Mouse (Mus musculus) skeletal muscle tissue, adult 2 months (tissue): ENCODE measurements around the gene 9930021J03Rik.

Source experiments
- DNase-seq: peaks from one replicate; pipeline ENCODE4 v3.0.0-alpha.2; 2012; ENCODE audit warnings: low read depth, low spot score

9930021J03Rik gene

GRCm38 (mm10) chr19:29805917-29806785, at the start of gene 9930021J03Rik:
9930021J03Rik (minus strand) TSS chr19:29805989.
- peak; percentile 99 for DNase-seq

GRCm38 (mm10) chr19:29853711-29854110, 47.9 kb upstream of the 9930021J03Rik start:
- no peak for DNase-seq

DNA sequence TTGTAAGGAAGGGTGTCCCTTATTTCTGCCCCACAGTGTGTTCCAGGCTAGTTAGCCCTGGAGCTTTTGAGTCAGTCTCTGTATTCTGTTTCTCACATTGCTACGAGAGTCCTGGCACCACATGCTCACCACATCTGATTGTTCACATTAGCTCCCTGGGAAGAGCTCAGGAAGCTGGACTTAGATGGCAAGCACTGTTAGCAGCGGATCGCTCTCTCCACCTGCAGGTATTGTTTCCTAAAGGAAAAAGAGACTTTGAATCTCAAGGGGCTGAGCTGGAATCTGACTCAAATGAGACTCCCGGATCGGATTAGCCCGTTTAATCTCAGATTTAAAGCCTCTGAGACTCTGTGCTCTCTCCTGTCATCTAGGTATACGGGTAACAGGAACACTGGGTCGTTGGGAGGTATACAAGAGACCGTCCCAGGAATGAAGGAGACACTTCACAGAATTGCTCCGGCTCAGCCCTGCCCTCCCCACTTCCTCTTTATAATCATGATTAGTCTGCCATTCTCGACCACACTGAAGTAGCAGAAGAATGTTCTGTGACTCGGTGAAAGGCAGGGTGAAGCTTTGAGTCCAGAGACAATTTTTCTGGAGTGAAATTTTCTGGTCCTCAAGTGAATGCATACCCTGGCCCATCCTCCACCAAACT, 45.4 kb upstream of the 9930021J03Rik start:
- no peak for DNase-seq

GRCm38 (mm10) chr19:29849924-29850551, 44.2 kb upstream of the 9930021J03Rik start:
- no peak for DNase-seq

- DNase-seq = no peak
Measured at GRCm38 (mm10) chr19:29844036-29844661, 38.4 kb upstream of the 9930021J03Rik start.

DNA sequence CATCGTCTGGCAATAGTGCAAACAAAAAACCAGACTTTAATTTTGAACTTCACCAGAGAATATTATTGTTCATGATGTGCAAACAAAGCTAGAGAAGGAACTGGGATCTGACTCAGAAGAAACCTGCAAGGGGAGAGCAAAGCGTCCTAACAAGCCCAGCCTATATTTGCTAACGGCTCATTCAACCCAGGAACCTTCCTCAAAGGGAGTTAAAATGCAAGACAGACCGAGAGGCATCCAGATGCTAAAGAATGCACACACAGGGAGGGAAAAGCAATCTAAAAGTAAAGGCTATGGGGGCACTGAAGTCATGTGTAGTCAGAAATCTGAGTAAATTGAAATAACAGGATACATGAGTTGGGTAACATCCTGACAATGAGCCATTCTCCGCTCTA, 37.8 kb upstream of the 9930021J03Rik start:
- no peak for DNase-seq

DNA sequence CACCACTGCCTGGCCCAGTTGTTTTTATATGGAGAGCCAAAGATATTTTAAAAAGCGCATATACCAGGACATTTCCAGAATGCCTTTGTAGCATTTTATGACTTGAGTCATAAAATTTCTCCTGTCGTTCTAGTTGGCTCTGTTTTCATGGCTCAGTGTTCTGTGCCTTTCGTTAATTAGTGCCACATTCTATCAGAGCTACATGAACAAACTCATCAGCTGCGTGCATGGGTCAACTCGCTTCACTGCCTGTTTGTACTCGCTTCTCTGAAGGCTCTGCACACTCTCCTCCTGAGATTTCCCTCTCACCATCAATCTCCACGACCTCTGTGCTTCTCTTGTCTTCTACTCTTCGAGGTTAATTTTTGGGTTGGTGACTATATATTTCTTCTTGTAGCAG, 37.2 kb upstream of the 9930021J03Rik start:
- DNase-seq = no peak

DNA sequence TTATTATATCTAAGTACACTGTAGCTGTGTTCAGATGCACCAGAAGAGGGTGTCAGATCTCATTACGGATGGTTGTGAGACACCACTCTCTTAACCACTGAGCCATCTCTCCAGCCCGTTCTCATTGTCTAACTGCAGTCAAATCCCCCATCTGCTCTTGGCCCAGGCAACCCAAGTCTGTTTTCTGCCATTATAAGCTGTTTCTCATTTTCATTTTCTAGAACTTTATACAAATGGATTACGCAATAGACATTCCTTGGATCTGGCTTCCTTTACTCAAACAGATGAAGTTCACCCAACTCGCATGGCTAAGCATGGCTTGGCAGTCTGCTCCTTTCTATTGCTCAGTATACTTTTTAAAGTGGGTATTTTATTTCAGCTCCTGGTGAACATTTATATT, 34.9 kb upstream of the 9930021J03Rik start:
- DNase-seq = peak; percentile 58

DNA sequence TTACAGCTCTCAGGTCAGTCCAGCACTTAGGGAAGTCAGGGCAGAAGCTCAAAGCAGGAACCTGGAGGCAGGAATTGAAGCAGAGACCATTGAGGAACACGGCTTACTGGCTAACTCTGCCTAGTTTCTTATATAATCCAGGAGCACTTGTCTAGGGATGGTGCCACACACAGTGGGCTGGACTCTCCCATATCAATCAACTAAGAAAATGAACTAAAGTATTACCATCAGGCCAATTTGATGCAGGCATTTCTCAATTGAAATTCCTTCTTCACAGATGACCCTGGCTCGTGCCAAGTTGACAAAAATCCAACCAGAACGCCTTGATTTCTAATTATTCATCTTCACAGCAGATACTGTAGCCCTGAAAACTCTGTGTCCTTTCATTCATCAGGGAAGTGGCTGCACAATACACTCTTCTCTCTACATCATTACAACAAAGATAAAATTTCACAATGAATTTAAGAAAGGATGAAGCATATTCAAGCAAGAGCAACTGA, 32.9 kb upstream of the 9930021J03Rik start:
- peak; percentile 13 for DNase-seq

DNA sequence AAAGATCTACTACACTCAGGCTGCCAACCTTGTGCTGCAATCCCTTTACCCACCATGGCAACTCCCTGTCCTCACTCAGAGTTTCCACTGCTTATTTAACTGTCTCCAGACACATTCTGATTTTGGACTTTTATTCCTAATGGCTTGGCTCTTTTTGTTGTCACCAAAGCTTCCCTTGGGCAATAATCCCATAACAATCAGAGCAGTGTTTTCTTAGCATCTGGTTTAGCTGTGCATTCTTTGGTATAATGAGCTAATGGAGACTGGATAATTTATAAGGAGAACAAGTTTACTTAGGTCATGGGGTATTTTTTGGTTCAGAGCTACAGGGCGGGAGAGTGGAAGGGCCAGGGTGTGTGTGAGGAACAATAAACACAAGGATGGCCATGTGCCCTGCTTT, 32.4 kb upstream of the 9930021J03Rik start:
- no peak for DNase-seq

- DNase-seq = no peak
Measured at GRCm38 (mm10) chr19:29835364-29836034, 29.7 kb upstream of the 9930021J03Rik start.

GRCm38 (mm10) chr19:29830911-29831310, 25.1 kb upstream of the 9930021J03Rik start:
- DNase-seq = no peak

GRCm38 (mm10) chr19:29828558-29828957, 22.8 kb upstream of the 9930021J03Rik start:
- DNase-seq = no peak

DNA sequence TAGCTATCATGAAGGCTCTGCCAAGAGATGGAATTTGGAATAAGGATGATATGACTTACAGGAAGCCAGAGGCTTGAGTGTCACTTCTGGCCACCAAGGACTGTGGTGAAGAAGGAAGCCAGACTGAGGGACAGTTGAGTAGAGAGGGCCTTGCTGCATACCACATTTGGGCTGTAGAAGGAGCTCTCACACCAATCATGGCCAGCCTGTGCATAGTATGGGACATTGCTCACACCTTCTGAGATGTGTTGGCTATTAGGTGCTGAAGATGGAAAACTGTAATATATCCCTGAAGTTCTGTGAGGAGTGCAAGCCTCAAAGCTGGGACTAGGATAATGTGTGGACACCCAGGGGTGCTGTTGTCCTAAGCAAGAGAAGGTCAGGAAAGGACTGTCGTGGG, 20.9 kb upstream of the 9930021J03Rik start:
- DNase-seq = no peak

DNA sequence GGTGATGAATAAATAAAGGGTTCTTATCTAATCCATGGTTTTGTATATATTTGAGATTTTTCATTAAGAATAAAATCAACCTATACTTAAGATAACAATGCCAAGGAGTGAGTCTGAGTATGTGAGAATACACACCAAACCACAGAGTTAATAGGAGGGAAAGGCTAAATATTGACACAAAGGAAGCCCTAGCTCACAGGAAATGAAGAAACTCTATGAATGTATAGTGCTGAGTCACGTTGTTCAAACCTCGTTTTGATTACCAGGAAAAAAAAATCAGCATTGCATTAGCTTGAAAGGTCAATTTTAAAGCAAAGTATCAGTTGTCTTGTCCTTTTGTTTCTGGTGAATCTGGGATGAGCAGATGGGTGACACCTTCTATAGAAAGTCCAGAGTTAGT, 19.2 kb upstream of the 9930021J03Rik start:
- no peak for DNase-seq

DNA sequence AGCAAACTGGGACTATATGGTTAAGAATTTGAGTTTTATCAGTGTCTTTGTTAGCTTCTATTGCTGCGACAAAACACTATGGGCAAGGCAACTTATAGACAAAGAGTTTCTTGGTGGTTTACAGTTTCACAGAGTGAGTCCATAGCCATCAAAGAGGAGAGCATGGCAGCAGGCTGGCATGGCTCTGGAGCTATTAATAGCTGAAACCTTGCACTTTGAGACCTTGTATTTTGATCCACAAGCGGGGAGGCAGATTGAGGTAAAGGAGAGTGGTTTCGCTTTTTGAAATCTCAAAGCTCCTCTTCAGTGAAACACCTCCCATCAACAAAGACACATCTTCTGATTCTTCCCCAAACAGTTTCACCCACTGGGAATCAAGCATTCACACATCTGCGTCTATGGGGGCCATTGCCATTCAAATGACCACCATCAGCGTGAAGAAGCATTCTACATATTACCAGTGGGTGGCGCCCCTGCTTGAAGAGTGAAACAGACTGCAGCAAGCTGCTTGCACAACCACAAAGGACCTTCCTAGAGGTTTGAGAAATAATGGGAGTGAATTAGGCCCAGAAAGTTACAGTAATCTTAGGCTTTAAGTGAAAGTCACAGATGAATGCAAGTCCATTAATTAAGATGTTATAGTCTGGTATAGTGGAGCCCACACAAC, 18.4 kb upstream of the 9930021J03Rik start:
- DNase-seq = peak; percentile 39

GRCm38 (mm10) chr19:29823456-29824010, 17.7 kb upstream of the 9930021J03Rik start:
- DNase-seq = no peak

DNA sequence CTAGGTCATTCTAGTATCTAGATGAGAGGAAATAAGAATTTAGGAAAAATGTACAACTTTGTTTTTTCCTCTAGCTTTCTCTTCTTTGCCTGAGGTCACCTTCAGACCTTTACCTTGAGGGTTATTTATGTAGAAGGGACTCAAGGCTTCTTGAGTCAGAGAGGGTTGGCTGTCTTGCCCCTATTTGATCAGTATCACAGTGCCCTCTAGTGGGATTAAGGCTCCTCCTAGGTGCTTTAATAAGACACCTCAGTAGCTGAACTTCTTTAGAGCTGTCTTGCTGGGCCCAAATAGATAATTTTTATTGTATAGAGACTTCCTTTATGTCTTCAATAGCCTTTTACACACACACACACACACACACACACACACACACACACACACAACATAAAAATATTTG, 15.2 kb upstream of the 9930021J03Rik start:
- peak; percentile 61 for DNase-seq

DNA sequence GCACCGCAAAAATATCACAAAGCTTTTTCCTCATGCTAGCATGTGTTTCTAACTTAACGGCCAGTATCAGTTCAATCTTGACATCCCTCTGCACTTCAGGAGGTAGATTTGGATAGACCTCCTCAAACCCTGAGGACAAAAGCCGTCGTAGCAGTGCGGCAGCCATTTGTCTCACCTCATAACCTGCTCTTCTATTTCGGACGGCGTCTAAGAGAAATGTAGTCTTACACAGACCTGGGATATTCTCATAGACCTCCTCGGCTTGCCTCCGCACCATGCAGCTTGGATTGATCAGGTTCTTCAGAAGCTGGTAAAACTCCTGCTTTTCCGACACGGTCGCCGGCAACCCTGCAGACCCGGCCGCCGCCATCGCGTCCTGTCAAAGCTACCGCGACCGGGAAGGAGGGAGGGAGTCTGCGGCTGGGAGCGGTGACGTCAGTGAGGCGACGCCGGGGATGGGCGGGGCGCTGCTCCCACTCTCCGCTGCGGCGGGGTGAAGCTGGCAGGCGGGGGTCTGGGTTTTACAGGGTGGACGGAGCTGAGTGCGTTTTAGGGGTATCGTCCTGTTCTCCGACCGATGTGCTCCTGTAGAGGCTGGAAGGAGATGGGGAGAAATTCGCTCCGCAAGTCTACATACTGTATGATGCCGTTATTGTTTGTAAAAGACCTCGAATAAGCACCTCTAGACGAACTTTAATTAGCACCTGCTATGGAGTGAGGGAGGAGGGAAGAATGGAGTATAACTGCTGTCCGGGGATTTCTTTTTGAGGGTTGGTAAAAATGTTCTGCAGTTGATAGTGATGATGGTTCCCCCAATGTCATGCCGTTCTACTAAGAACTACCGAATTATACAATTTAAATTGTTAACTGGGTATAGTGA, 7.0 kb upstream of the 9930021J03Rik start, which contains the start of gene Ranbp6:
Gene Ranbp6 (minus strand): TSS at position 394 of the 880 bp plus-strand sequence.
- peak; percentile 74 for DNase-seq
